Mouse (Mus musculus): ENCODE measurements around the gene Gm20683. TPM values are rescaled to one million over a fixed set of nuclear protein-coding genes. Genes with fewer than 3 reads are reported as not detected.

Gene Gm20683
- polyA plus RNA-seq, 1 experiment from 2014 or later = 0.36 TPM

DNA sequence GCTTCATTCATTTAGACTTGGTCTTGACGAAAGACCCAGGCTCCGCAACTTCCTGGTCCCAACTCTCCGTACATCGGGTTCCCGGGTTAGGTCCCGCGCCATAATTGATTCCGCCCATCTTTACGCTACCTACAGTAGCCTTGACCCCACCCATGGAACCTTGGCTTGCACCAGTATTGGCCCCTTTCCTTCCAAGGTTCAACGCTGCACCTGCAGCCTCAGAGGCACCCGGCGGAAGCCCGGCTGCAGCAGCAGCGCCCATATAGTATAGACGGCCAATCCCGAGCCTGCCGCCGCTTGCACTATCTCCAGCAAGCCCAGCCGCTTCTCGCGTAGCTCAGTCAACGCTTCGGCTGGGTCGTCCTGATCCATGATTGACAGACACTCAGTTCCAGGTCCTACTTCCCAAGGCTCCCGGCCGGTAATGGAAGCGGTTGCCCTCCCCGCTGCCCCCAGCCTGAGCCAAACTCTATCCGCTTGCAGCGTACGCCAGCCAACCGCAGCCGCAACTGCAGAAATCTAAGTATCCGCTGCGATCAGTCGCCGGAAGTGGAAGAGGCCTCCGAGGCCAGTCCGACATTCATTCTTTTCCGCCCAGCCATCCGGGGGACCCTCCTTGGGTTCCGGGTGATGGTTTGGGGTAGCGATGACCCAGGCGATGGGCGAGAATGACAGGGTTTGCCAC is 49.6 kb downstream of the Gm20683 start:
- Histone ChIP-seq H3K4me1 (ENCODE audit: control insufficient read depth, insufficient read depth, low read length) (peaks cover 7% of the 10 kb centered on the region), H3K36me3 (replicated peaks; ENCODE audit: control insufficient read depth, insufficient read depth, low read depth, low read length) (no peaks in the 10 kb centered on the region; the same call in 1 of the 2 replicates)
- under 1% methylated on average over 45 of the region's 45 CpGs for WGBS

GRCm38 (mm10) chr17:25791320-25791842 is 50.2 kb downstream of the Gm20683 start:
- Histone ChIP-seq H3K9me3 (replicated peaks; ENCODE audit: control insufficient read depth, low read length) (no peaks in the 10 kb centered on the region), H3K27me3 (ENCODE audit: control insufficient read depth, insufficient read depth, low read length) (no peaks in the 10 kb centered on the region), H3K4me3 (ENCODE audit: low read depth, low read length) (peak overlapping the region; percentile 67), H3K4me2 (ENCODE audit: low read depth, low read length) (peak overlapping the region; percentile 87), H3K36me3 (replicated peaks; ENCODE audit: control insufficient read depth, insufficient read depth, low read depth, low read length) (no peaks in the 10 kb centered on the region; the same call in 1 of the 2 replicates), H3K4me1 (ENCODE audit: control insufficient read depth, insufficient read depth, low read length) (peaks cover 7% of the 10 kb centered on the region), H3K27ac (replicated peaks; ENCODE audit: low read depth, low read length) (peak overlapping the region; percentile 90), H3K9ac (replicated peaks; ENCODE audit: low read length) (peak overlapping the region; percentile 83)
- ATAC-seq (replicated peaks; ENCODE audit: insufficient number of reproducible peaks, low FRiP score, low TSS enrichment, low read depth) (0 out of 2 replicates have a peak, but pooled peaks have one; percentile 3), DNase-seq (ENCODE audit: low spot score) (no peak)
- 27% methylated on average over 19 of the region's 19 CpGs for WGBS

More for the DNA sequence above, 49.6 kb downstream of the Gm20683 start:
- no peaks in the 10 kb centered on the region for H3K27me3 ChIP-seq (ENCODE audit: control insufficient read depth, insufficient read depth, low read length)
- peak overlapping the region; percentile 90 for H3K27ac ChIP-seq (replicated peaks; ENCODE audit: low read depth, low read length)
- ATAC-seq (replicated peaks; ENCODE audit: insufficient number of reproducible peaks, low FRiP score, low TSS enrichment, low read depth) = peak; percentile 25
- peak overlapping the region; percentile 87 for H3K4me2 ChIP-seq (ENCODE audit: low read depth, low read length)
- H3K9ac ChIP-seq (replicated peaks; ENCODE audit: low read length) = peak overlapping the region; percentile 83
- peak overlapping the region; percentile 67 for H3K4me3 ChIP-seq (ENCODE audit: low read depth, low read length)
- peak; percentile 88 for DNase-seq (ENCODE audit: low spot score)
- no peaks in the 10 kb centered on the region for H3K9me3 ChIP-seq (replicated peaks; ENCODE audit: control insufficient read depth, low read length)

- no peak overlapping the region for H3K9ac ChIP-seq (replicated peaks; ENCODE audit: low read length)
- peaks cover 12% of the 10 kb centered on the region for H3K36me3 ChIP-seq (replicated peaks; ENCODE audit: control insufficient read depth, insufficient read depth, low read depth, low read length)
- no peak overlapping the region for H3K27ac ChIP-seq (replicated peaks; ENCODE audit: low read depth, low read length)
- WGBS = 89% methylated on average over 9 of the region's 9 CpGs
- no peak overlapping the region for H3K4me3 ChIP-seq (ENCODE audit: low read depth, low read length)
- ATAC-seq (replicated peaks; ENCODE audit: insufficient number of reproducible peaks, low FRiP score, low TSS enrichment, low read depth) = no peak
- H3K4me2 ChIP-seq (ENCODE audit: low read depth, low read length) = no peak overlapping the region
- no peaks in the 10 kb centered on the region for H3K27me3 ChIP-seq (ENCODE audit: control insufficient read depth, insufficient read depth, low read length)
- DNase-seq (ENCODE audit: low spot score) = no peak
- H3K9me3 ChIP-seq (replicated peaks; ENCODE audit: control insufficient read depth, low read length) = no peaks in the 10 kb centered on the region
- peaks cover 5% of the 10 kb centered on the region; the same call in 1 of the 2 replicates for H3K4me1 ChIP-seq (ENCODE audit: control insufficient read depth, insufficient read depth, low read length)
Observed at GRCm38 (mm10) chr17:25786781-25787504, 54.6 kb downstream of the Gm20683 start.

- Histone ChIP-seq H3K27me3 (ENCODE audit: control insufficient read depth, insufficient read depth, low read length) (no peaks in the 10 kb centered on the region), H3K4me3 (ENCODE audit: low read depth, low read length) (peak within 1 kb of the TSS; percentile 45), H3K9ac (replicated peaks; ENCODE audit: low read length) (peak within 1 kb of the TSS; percentile 62), H3K36me3 (replicated peaks; ENCODE audit: control insufficient read depth, insufficient read depth, low read depth, low read length) (peaks cover 15% of the 10 kb centered on the region), H3K4me2 (ENCODE audit: low read depth, low read length) (peak within 1 kb of the TSS; percentile 4; the same call in 1 of the 2 replicates), H3K9me3 (replicated peaks; ENCODE audit: control insufficient read depth, low read length) (no peaks in the 10 kb centered on the region), H3K27ac (replicated peaks; ENCODE audit: low read depth, low read length) (peak within 1 kb of the TSS; percentile 56), H3K4me1 (ENCODE audit: control insufficient read depth, insufficient read depth, low read length) (peaks cover 5% of the 10 kb centered on the region; the same call in 1 of the 2 replicates)
- WGBS = 81% methylated on average over 3 of the region's 3 CpGs
- ATAC-seq (replicated peaks; ENCODE audit: insufficient number of reproducible peaks, low FRiP score, low TSS enrichment, low read depth) (no peak), DNase-seq (ENCODE audit: low spot score) (no peak)
Observed at GRCm38 (mm10) chr17:25786280-25786679, 55.3 kb downstream of the Gm20683 start, which contains the start of gene Ccdc78. TSS of gene Ccdc78 (plus strand) at chr17:25786580.

DNA sequence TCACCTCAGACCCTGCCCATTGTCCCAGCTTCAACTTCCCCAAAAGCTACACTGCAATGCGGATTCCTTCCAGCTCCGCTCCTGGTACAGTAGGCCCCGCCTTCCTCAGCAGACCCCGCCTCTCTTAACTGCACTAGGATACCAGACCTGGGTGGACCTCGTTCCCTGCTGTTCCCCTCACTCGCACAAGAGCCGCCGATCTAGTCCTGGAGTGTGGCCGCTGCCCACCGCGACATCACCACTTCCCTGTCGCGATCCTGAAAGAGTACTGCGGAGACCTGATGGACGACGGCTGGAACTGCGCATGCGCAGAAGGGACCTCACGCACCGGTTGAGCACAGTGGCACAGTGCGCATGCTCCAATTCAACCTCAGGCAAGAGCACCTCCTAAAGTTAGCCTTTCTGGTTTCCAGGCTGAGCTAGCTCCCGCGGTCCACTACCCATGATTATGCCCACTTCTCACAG is 56.2 kb downstream of the Gm20683 start, which contains the start of gene Haghl:
TSS of gene Haghl (minus strand) at position 393 of the 465 bp plus-strand sequence.
- peak; percentile 77 for ATAC-seq (replicated peaks; ENCODE audit: insufficient number of reproducible peaks, low FRiP score, low TSS enrichment, low read depth)
- peaks cover 15% of the 10 kb centered on the region for H3K36me3 ChIP-seq (replicated peaks; ENCODE audit: control insufficient read depth, insufficient read depth, low read depth, low read length)

More for the DNA sequence above, 56.2 kb downstream of the Gm20683 start, which contains the start of gene Haghl:
- H3K4me1 ChIP-seq (ENCODE audit: control insufficient read depth, insufficient read depth, low read length) = peaks cover 5% of the 10 kb centered on the region; the same call in 1 of the 2 replicates
- DNase-seq (ENCODE audit: low spot score) = peak; percentile 97
- peak within 1 kb of the TSS; percentile 59 for H3K4me2 ChIP-seq (ENCODE audit: low read depth, low read length)
- H3K9ac ChIP-seq (replicated peaks; ENCODE audit: low read length) = peak within 1 kb of the TSS; percentile 62
- under 1% methylated on average over 23 of the region's 23 CpGs for WGBS
- H3K27me3 ChIP-seq (ENCODE audit: control insufficient read depth, insufficient read depth, low read length) = no peaks in the 10 kb centered on the region
- H3K9me3 ChIP-seq (replicated peaks; ENCODE audit: control insufficient read depth, low read length) = no peaks in the 10 kb centered on the region
- H3K4me3 ChIP-seq (ENCODE audit: low read depth, low read length) = peak within 1 kb of the TSS; percentile 45
- H3K27ac ChIP-seq (replicated peaks; ENCODE audit: low read depth, low read length) = peak within 1 kb of the TSS; percentile 56

Small RNA genes lying within 50 kb of the gene (microRNA-seq; reads per million reads assigned to microRNA genes)
- gene Mir3082 (ENCODE audit: borderline number of aligned reads) = not detected

Other genes starting within 250 kb of the Gm20683 start
- gene Gng13, start 124.6 kb downstream of the Gm20683 start, polyA plus RNA-seq (2014; fragmentation: Nextera tagmentation; extraction: Ambion mirVana) = 1.7 and 2.4 TPM in 2 replicates
- gene Chtf18, start 114.3 kb downstream of the Gm20683 start, polyA plus RNA-seq (2014; fragmentation: Nextera tagmentation; extraction: Ambion mirVana) = 17.7 and 21.2 TPM in 2 replicates
- 18.7 and 19.4 TPM in 2 replicates for gene Rpusd1, start 114.1 kb downstream of the Gm20683 start, polyA plus RNA-seq (2014; fragmentation: Nextera tagmentation; extraction: Ambion mirVana)
- gene Mslnl, start 105.7 kb downstream of the Gm20683 start, polyA plus RNA-seq (2014; fragmentation: Nextera tagmentation; extraction: Ambion mirVana) = 0.10 TPM in 1 of 2 replicates, not detected in the other
- 0.63 TPM in 1 of 2 replicates, not detected in the other for gene Msln, start 87.4 kb downstream of the Gm20683 start, polyA plus RNA-seq (2014; fragmentation: Nextera tagmentation; extraction: Ambion mirVana)
- gene Narfl, start 68.0 kb downstream of the Gm20683 start, polyA plus RNA-seq (2014; fragmentation: Nextera tagmentation; extraction: Ambion mirVana) = 23.8 and 24.5 TPM in 2 replicates
- gene Haghl, start 56.1 kb downstream of the Gm20683 start, polyA plus RNA-seq (2014; fragmentation: Nextera tagmentation; extraction: Ambion mirVana) = 58.7 and 61.1 TPM in 2 replicates
- gene Ccdc78, start 55.2 kb downstream of the Gm20683 start, polyA plus RNA-seq (2014; fragmentation: Nextera tagmentation; extraction: Ambion mirVana) = not detected in 2 replicates
- gene Fam173a, start 48.9 kb downstream of the Gm20683 start, polyA plus RNA-seq (2014; fragmentation: Nextera tagmentation; extraction: Ambion mirVana) = 58.4 and 62.9 TPM in 2 replicates
- not detected in 2 replicates for gene AC134908.4, start 46.1 kb downstream of the Gm20683 start, polyA plus RNA-seq (2014; fragmentation: Nextera tagmentation; extraction: Ambion mirVana)
- gene Metrn, start 44.6 kb downstream of the Gm20683 start, polyA plus RNA-seq (2014; fragmentation: Nextera tagmentation; extraction: Ambion mirVana) = 13.4 and 15.6 TPM in 2 replicates
- gene Fbxl16, start 32.7 kb downstream of the Gm20683 start, polyA plus RNA-seq (2014; fragmentation: Nextera tagmentation; extraction: Ambion mirVana) = 3.9 and 4.2 TPM in 2 replicates
- gene Wdr24, start 18.1 kb downstream of the Gm20683 start, polyA plus RNA-seq (2014; fragmentation: Nextera tagmentation; extraction: Ambion mirVana) = 24.5 and 26.9 TPM in 2 replicates
- gene Jmjd8, start 12.9 kb downstream of the Gm20683 start, polyA plus RNA-seq (2014; fragmentation: Nextera tagmentation; extraction: Ambion mirVana) = 42.0 and 47.7 TPM in 2 replicates
- gene Stub1, start 8.4 kb downstream of the Gm20683 start, polyA plus RNA-seq (2014; fragmentation: Nextera tagmentation; extraction: Ambion mirVana) = 323 and 352 TPM in 2 replicates
- 1.1 and 1.5 TPM in 2 replicates for gene Rhbdl1, start 4.5 kb downstream of the Gm20683 start, polyA plus RNA-seq (2014; fragmentation: Nextera tagmentation; extraction: Ambion mirVana)
- gene Rhot2, start 3.1 kb upstream of the Gm20683 start, polyA plus RNA-seq (2014; fragmentation: Nextera tagmentation; extraction: Ambion mirVana) = 7.1 and 9.7 TPM in 2 replicates
- 14.7 and 15.1 TPM in 2 replicates for gene Wdr90, start 19.7 kb upstream of the Gm20683 start, polyA plus RNA-seq (2014; fragmentation: Nextera tagmentation; extraction: Ambion mirVana)
- gene Mcrip2, start 27.0 kb upstream of the Gm20683 start, polyA plus RNA-seq (2014; fragmentation: Nextera tagmentation; extraction: Ambion mirVana) = 7.3 and 9.5 TPM in 2 replicates
- gene Mettl26, start 33.3 kb upstream of the Gm20683 start, polyA plus RNA-seq (2014; fragmentation: Nextera tagmentation; extraction: Ambion mirVana) = 49.8 and 63.3 TPM in 2 replicates
- gene Wfikkn1, start 39.1 kb upstream of the Gm20683 start, polyA plus RNA-seq (2014; fragmentation: Nextera tagmentation; extraction: Ambion mirVana) = 0.63 and 0.87 TPM in 2 replicates
- gene Rab40c, start 78.0 kb upstream of the Gm20683 start, polyA plus RNA-seq (2014; fragmentation: Nextera tagmentation; extraction: Ambion mirVana) = 17.6 and 18.7 TPM in 2 replicates
- gene Pigq, start 103.2 kb upstream of the Gm20683 start, polyA plus RNA-seq (2014; fragmentation: Nextera tagmentation; extraction: Ambion mirVana) = 40.2 and 41.4 TPM in 2 replicates
- 0.15 TPM in 1 of 2 replicates, not detected in the other for gene Nhlrc4, start 103.2 kb upstream of the Gm20683 start, polyA plus RNA-seq (2014; fragmentation: Nextera tagmentation; extraction: Ambion mirVana)
- gene A930017K11Rik, start 110.8 kb upstream of the Gm20683 start, polyA plus RNA-seq (2014; fragmentation: Nextera tagmentation; extraction: Ambion mirVana) = 0.15 and 0.49 TPM in 2 replicates
- 17.4 and 20.2 TPM in 2 replicates for gene Capn15, start 144.0 kb upstream of the Gm20683 start, polyA plus RNA-seq (2014; fragmentation: Nextera tagmentation; extraction: Ambion mirVana)
- 12.9 and 16.1 TPM in 2 replicates for gene Rab11fip3, start 227.8 kb upstream of the Gm20683 start, polyA plus RNA-seq (2014; fragmentation: Nextera tagmentation; extraction: Ambion mirVana)
- 18.8 and 19.0 TPM in 2 replicates for gene Decr2, start 248.6 kb upstream of the Gm20683 start, polyA plus RNA-seq (2014; fragmentation: Nextera tagmentation; extraction: Ambion mirVana)

Measured in embryonic facial prominence, embryonic 11.5 days (tissue).